Mouse (Mus musculus): ENCODE measurements at regions not wholly inside any gene's neighbourhood (a gene's known extent, or its start where the extent isn't known, plus 50 kb on each side); places are given as distances from the start of the nearest gene placed in this dataset.
"Not testable (repeated sequence)": the region's sequence is repeated elsewhere in the genome, so short reads cannot be mapped to it uniquely, and the experiment has no call there.

GRCm38 (mm10) chr7:64083978-64084377 is 69.7 kb upstream of the Trpm1 start:
- not testable (repeated sequence) for TF ChIP-seq POLR2A, CTCF (IDR thresholded peaks at IDR 0.05; ENCODE audit: insufficient read depth, low read depth, low read length)

Measured in olfactory bulb, adult 2 months (tissue).